Mouse (Mus musculus) gastrocnemius, postnatal 25 days (tissue): Measurements from ENCODE around the gene Zfp26. TPM values are rescaled to one million over a fixed set of nuclear protein-coding genes. Genes with fewer than 3 reads are reported as not detected.

Experiments
- total RNA-seq, 2 experiments: library from RNA; stranded (reverse); gene quantifications; 1 replicate in 1 of 2; 2 replicates in 1 of 2; pipeline ENCODE4 v1.2.3; 2021

Zfp26 gene
- total RNA-seq, 2 experiments from 2014 or later = 6.7 to 7.2 TPM

Other genes with a start within 250 kb of the Zfp26 start
- not detected for gene Olfr871, start 248.0 kb downstream of the Zfp26 start, total RNA-seq
- not detected for gene Olfr872, start 223.0 kb downstream of the Zfp26 start, total RNA-seq
- not detected for gene Olfr39, start 177.8 kb downstream of the Zfp26 start, total RNA-seq
- not detected for gene Olfr873, start 161.6 kb downstream of the Zfp26 start, total RNA-seq
- gene Olfr18, start 124.1 kb downstream of the Zfp26 start, total RNA-seq = not detected
- 10 to 100 TPM in 1 of 2 experiments, 1 to 10 TPM in 1; 8.2 to 10.5 TPM for gene Zfp560, start 75.0 kb downstream of the Zfp26 start, total RNA-seq
- 1 to 10 TPM; 7.0 to 7.8 TPM for gene Zfp426, start 32.6 kb upstream of the Zfp26 start, total RNA-seq
- gene Zfp266, start 61.3 kb upstream of the Zfp26 start, total RNA-seq = 10 to 100 TPM; 14.2 to 14.7 TPM
- gene Zfp846, start 121.1 kb upstream of the Zfp26 start, total RNA-seq = 1 to 10 TPM; 3.0 to 3.6 TPM
- 100 to 1,000 TPM; 168 to 183 TPM for gene Ubl5, start 182.7 kb upstream of the Zfp26 start, total RNA-seq
- 1 to 10 TPM; 4.7 to 5.1 TPM for gene Fbxl12, start 184.6 kb upstream of the Zfp26 start, total RNA-seq
- gene Pin1, start 191.9 kb upstream of the Zfp26 start, total RNA-seq = 10 to 100 TPM; 13.0 to 14.1 TPM